Mouse (Mus musculus) stomach, postnatal 0 days (tissue): ENCODE data around the gene Nsd1. TPM values are rescaled to one million over a fixed set of nuclear protein-coding genes. Genes with fewer than 3 reads are reported as not detected.

Source experiments
- ATAC-seq: fragments of 200-750 bp; cut with Nextera tagmentation; 2 replicates; pipeline ENCODE4 v1.8.0; 2017; ENCODE audit not compliant: low FRiP score, low TSS enrichment
- DNase-seq: peaks from one replicate; pipeline ENCODE4 v3.0.0-alpha.2; 2016; ENCODE audit warnings: low spot score
- H3K27ac ChIP-seq: fragments of 300-500 bp; sonication (generic); replicated peaks from 2 replicates; pipeline ENCODE4 v1.5.1; 2014; ENCODE audit warnings: mild to moderate bottlenecking, control low read depth
- H3K27me3 ChIP-seq: fragments of 300-500 bp; sonication (generic); 2 replicates; pipeline ENCODE4 v1.6.1; 2014; ENCODE audit warnings: low read length; ENCODE audit not compliant: control insufficient read depth, insufficient read depth
- H3K36me3 ChIP-seq: fragments of 300-500 bp; sonication (generic); 2 replicates; pipeline ENCODE4 v1.6.1; 2014; ENCODE audit warnings: low read length, mixed read lengths; ENCODE audit not compliant: control insufficient read depth, insufficient read depth
- H3K4me1 ChIP-seq: fragments of 300-500 bp; sonication (generic); replicated peaks from 2 replicates; pipeline ENCODE4 v1.6.1; 2014; ENCODE audit warnings: antibody characterized with exemption; ENCODE audit not compliant: control insufficient read depth, insufficient read depth
- H3K4me2 ChIP-seq: fragments of 300-500 bp; sonication (generic); replicated peaks from 2 replicates; pipeline ENCODE4 v1.6.1; 2014; ENCODE audit warnings: low read depth, mild to moderate bottlenecking, control low read depth, moderate library complexity
- H3K4me3 ChIP-seq: fragments of 300-500 bp; sonication (generic); 2 replicates; pipeline ENCODE4 v1.5.1; 2014; ENCODE audit warnings: low read depth, low read length, control low read depth
- H3K9ac ChIP-seq: fragments of 300-500 bp; sonication (generic); 2 replicates; pipeline ENCODE4 v1.6.1; 2014; ENCODE audit warnings: mild to moderate bottlenecking, low read length, control low read depth, mixed read lengths
- H3K9me3 ChIP-seq: fragments of 300-500 bp; sonication (generic); 2 replicates; pipeline ENCODE4 v1.6.1; 2016; ENCODE audit warnings: low read length; ENCODE audit not compliant: control insufficient read depth
- CTCF ChIP-seq: IDR thresholded peaks from 2 replicates; pipeline ENCODE4 v1.5.1; 2016; ENCODE audit warnings: antibody characterized with exemption, low read depth, mild to moderate bottlenecking, moderate library complexity
- EP300 ChIP-seq: optimal IDR thresholded peaks from 2 replicates; pipeline ENCODE3; 2016; ENCODE audit warnings: antibody characterized with exemption
- WGBS: fragments of 180-500 bp; shearing (Covaris S2); extraction: QIAGEN DNeasy Blood & Tissue Kit; methylation state at CpG from one replicate; pipeline ENCODE4 v1.1.7; 2014; 5-methylcytosine and 5-hydroxymethylcytosine counted together
- polyA plus RNA-seq: library from polyadenylated mRNA; unstranded; fragments of >200 nt; fragmentation: Nextera tagmentation; extraction: Ambion mirVana; gene quantifications from 2 replicates; pipeline ENCODE4 v1.2.1, GENCODE M21; 2015

Nsd1 gene
- polyA plus RNA-seq, 1 experiment from 2014 or later, result 35.0 TPM

GRCm38 (mm10) chr13:55203740-55204139, 5.8 kb upstream of the Nsd1 start:
- Histone ChIP-seq H3K27me3 (no peaks in the 10 kb centered on the region), H3K36me3 (no peaks in the 10 kb centered on the region), H3K27ac (no peak overlapping the region), H3K4me1 (no peaks in the 10 kb centered on the region), H3K9ac (no peak overlapping the region), H3K4me2 (no peak overlapping the region), H3K9me3 (no peaks in the 10 kb centered on the region), H3K4me3 (no peak overlapping the region)
- 56% methylated on average over 9 of the region's 9 CpGs for WGBS
- ATAC-seq (no peak), DNase-seq (no peak)
- no peak for TF ChIP-seq EP300
- no peak for TF ChIP-seq CTCF

DNA sequence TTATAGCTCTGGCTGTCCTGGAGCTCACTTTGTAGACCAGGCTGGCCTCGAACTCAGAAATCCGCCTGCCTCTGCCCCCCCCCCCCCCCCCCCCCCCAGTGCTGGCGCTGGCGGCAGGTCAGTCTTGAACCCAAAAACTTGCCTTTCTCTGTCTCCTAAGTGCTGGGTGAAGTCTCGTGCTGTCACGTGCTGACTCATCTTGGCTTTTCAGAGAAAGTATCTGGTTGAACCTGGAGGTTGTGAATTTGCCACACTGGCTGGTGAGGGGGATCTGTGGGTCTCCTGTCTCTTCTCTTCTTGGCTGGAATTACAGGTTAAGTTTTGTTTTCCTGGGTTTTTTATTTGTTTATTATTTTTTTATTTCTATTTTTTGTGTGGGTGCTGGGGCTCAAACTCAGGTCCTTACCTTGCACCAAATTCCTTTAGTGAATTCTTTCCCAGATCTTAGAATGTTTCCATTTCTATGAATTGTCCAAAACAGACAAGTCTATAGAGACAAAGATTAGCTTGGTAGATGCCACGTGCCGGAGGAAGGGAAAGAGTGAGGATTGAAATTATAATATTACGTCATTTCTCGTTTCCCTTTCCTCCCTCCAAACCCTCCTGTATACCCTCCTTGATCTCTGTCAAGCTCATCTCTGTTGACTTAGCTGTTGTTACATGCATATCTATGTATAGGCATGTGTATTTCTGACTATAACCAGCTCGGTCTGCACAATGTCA, 4.8 kb upstream of the Nsd1 start:
- no peak overlapping the region for H3K27ac ChIP-seq
- TF ChIP-seq CTCF (no peak), EP300 (no peak)
- H3K4me3 ChIP-seq, result no peak overlapping the region
- H3K4me1 ChIP-seq, result no peaks in the 10 kb centered on the region
- H3K36me3 ChIP-seq, result no peaks in the 10 kb centered on the region
- DNase-seq (no peak), ATAC-seq (no peak)
- no peaks in the 10 kb centered on the region for H3K27me3 ChIP-seq
- no peaks in the 10 kb centered on the region for H3K9me3 ChIP-seq
- no peak overlapping the region for H3K4me2 ChIP-seq
- no peak overlapping the region for H3K9ac ChIP-seq
- 70% methylated on average over 9 of the region's 11 CpGs for WGBS

- TF ChIP-seq CTCF, result no peak
- no peak for TF ChIP-seq EP300
- Histone ChIP-seq H3K27me3 (no peaks in the 10 kb centered on the region), H3K9me3 (no peaks in the 10 kb centered on the region), H3K4me1 (no peaks in the 10 kb centered on the region), H3K4me2 (no peak overlapping the region), H3K27ac (no peak overlapping the region), H3K4me3 (no peak overlapping the region), H3K36me3 (no peaks in the 10 kb centered on the region), H3K9ac (no peak overlapping the region)
- ATAC-seq (no peak), DNase-seq (no peak)
- WGBS, result 89% methylated on average over 6 of the region's 6 CpGs
Measured at GRCm38 (mm10) chr13:55205448-55206205, 4.0 kb upstream of the Nsd1 start.

DNA sequence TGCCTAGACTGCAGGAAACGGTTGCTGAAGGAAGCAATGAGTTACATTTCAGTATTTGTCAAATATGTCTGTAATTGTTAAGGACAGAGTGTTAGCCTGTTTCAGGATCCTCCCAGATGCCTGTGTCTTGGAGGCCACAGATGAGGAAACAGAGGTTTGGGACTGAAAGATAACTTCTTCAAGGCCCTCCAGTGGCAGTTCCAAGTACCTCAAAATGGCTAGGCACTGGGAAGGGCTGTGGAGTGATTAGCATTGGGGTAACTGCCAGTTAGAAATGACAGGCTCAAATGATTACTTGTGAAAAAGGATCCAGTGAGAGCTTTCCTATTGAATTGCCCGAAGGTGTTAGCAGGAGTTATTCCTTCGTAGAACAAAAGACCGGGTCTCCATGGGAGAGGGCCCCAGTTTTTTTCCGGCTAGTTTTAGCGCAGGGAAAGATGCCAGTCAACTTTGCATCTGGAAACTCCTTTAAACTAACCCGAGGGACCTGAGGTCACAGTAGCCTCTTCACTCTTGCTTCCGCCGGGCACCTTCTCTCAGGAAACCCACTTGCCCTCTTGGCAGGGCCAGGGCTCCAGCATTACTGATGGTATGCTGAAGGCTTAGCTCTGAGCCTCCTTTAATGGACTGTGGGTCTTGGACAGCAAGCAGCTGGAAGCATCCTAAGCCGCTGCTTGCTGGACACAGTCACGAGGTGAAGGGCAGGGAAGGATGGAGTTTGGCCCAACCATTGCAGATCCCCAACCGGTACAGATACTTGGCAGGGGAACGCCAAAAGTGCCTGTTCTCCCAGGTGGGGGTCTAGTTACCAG, 539 bp upstream of the Nsd1 start:
- no peak for ATAC-seq
- Histone ChIP-seq H3K4me1 (peaks cover 8% of the 10 kb centered on the region; the same call in 1 of the 2 replicates), H3K27ac (peak overlapping the region; percentile 98), H3K27me3 (no peaks in the 10 kb centered on the region), H3K4me3 (no peak overlapping the region), H3K4me2 (no peak overlapping the region), H3K9me3 (no peaks in the 10 kb centered on the region), H3K36me3 (no peaks in the 10 kb centered on the region), H3K9ac (no peak overlapping the region)
- 66% methylated on average over 13 of the region's 13 CpGs for WGBS
- no peak for DNase-seq
- TF ChIP-seq CTCF (peak; percentile 50), EP300 (no peak)

DNA sequence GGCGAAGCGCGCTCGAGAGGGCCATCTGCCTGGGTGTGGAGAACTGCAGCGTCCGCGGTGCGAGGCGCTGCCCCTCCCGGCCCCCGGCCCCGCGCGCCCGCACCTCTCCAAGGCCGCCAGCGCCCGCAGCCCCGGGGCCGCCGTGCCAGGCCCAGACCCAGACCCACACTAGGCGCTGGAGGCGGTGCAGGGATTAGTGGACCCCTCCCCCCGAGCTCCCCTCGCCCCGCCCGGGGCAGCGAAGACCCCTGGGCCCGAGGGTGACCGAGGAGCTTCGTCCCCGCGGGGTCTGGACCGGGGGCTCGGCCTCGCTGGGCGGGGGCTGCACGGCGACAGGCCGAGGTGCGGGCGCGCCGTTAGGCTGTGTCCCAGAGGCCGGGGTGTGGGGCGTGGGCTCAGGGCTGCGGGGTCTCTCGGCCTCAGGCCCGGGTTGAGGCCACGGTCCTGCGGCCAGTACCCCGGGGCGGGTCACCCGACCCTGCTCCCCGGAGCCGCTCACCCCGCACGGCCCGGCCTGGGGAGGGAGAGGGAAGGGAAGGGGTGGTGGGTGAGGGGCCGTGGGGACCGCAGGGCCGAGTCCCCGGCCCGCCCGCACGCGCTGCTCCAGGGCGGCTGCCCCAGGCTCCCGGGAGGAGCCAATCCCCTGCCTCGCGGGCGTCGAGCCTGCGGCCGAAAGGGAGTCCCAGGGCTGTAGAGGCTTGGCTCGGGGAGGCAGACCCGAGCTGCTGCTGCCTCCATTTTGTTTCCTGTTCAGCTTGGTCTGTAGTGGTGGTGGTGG, 800 bp downstream of the Nsd1 start:
- no peaks in the 10 kb centered on the region for H3K27me3 ChIP-seq
- WGBS, result 5% methylated on average over 47 of the region's 77 CpGs
- H3K4me2 ChIP-seq, result peak overlapping the region; percentile 91
- peak overlapping the region; percentile 91 for H3K9ac ChIP-seq
- TF ChIP-seq EP300, result no peak
- no peak for TF ChIP-seq CTCF
- no peaks in the 10 kb centered on the region for H3K36me3 ChIP-seq
- H3K4me1 ChIP-seq, result peaks cover 15% of the 10 kb centered on the region; the same call in 1 of the 2 replicates
- DNase-seq (peak; percentile 75), ATAC-seq (peak; percentile 63)
- peak overlapping the region; percentile 98 for H3K27ac ChIP-seq
- H3K9me3 ChIP-seq, result no peaks in the 10 kb centered on the region
- peak overlapping the region; percentile 75 for H3K4me3 ChIP-seq
